Mouse (Mus musculus): Measurements from ENCODE around the gene Itga7.

GRCm38 (mm10) chr10:128960590-128961584 is 27.3 kb downstream of the Itga7 start, which contains the start of gene Mettl7b:
- TF ChIP-seq CTCF (conservative IDR thresholded peaks at IDR 0.05; ENCODE audit: insufficient read depth, insufficient read length, low read depth, low read length) (no peak), POLR2A (IDR thresholded peaks at IDR 0.05; ENCODE audit: low read depth, low read length) (peak; percentile 52)

All from kidney, adult 2 months (tissue).